Mouse (Mus musculus) MEL (cell line): Measurements from ENCODE around the gene Crybb2. TPM values are rescaled to one million over a fixed set of nuclear protein-coding genes. Genes with fewer than 3 reads are reported as not detected.

Source experiments
- DNase-seq: peaks from one replicate; pipeline ENCODE4 v3.0.0; 2011; ENCODE audit warnings: low read depth, low spot score
- H3K27ac ChIP-seq: 2 replicates; pipeline ENCODE4 v1.5.1; 2012; ENCODE audit warnings: low read depth, mild to moderate bottlenecking, control low read depth, low read length, moderate library complexity; ENCODE audit not compliant: control insufficient read depth
- H3K27me3 ChIP-seq, 2 experiments: fragments of 150-350 bp in 1 of 2; sonication (generic) in 1 of 2; 2 replicates each; pipeline ENCODE4 v1.6.1; 2012; ENCODE audit warnings: low read length in 2 of 2, mild to moderate bottlenecking in 2 of 2, improper control_type of control experiment in 1 of 2, moderate library complexity in 1 of 2; ENCODE audit not compliant: insufficient read depth in 2 of 2, control insufficient read depth in 1 of 2
- H3K36me3 ChIP-seq, 2 experiments: 2 replicates each; pipeline ENCODE4 v1.6.1; 2012 to 2014; ENCODE audit warnings: low read length in 2 of 2, improper control_type of control experiment in 1 of 2, inconsistent platforms in 1 of 2, mild to moderate bottlenecking in 1 of 2; ENCODE audit not compliant: insufficient read depth in 2 of 2, control insufficient read depth in 1 of 2
- H3K4me1 ChIP-seq, 2 experiments: fragments of 150-350 bp in 1 of 2; sonication (generic) in 1 of 2; 2 replicates each; pipeline ENCODE4 v1.6.1; 2012; ENCODE audit warnings: low read length in 2 of 2, improper control_type of control experiment in 1 of 2, mild to moderate bottlenecking in 1 of 2; ENCODE audit not compliant: insufficient read depth in 2 of 2, control insufficient read depth in 1 of 2
- H3K4me3 ChIP-seq, 2 experiments: fragments of 150-350 bp in 1 of 2; sonication (generic) in 1 of 2; 2 replicates each; pipeline ENCODE4 v1.5.1; 2012; ENCODE audit warnings: low read depth in 2 of 2, low read length in 2 of 2, mild to moderate bottlenecking in 2 of 2, moderate library complexity in 2 of 2, control low read depth in 1 of 2, improper control_type of control experiment in 1 of 2; ENCODE audit not compliant: control insufficient read depth in 1 of 2, insufficient read depth in 1 of 2
- H3K79me2 ChIP-seq: 2 replicates; pipeline ENCODE4 v1.6.1; 2012; ENCODE audit warnings: mild to moderate bottlenecking, low read length, moderate library complexity; ENCODE audit not compliant: control insufficient read depth, poor library complexity, insufficient read depth
- H3K9ac ChIP-seq: 2 replicates; pipeline ENCODE4 v1.6.1; 2012; ENCODE audit warnings: low read depth, mild to moderate bottlenecking, control low read depth, low read length, moderate library complexity; ENCODE audit not compliant: control insufficient read depth, poor library complexity, severe bottlenecking
- H3K9me3 ChIP-seq: fragments of 150-350 bp; sonication (generic); replicated peaks from 2 replicates; pipeline ENCODE4 v1.6.1; 2012; ENCODE audit warnings: mild to moderate bottlenecking, low read length, improper control_type of control experiment, moderate library complexity; ENCODE audit not compliant: insufficient read depth
- BHLHE40 ChIP-seq: IDR thresholded peaks from 2 replicates; pipeline ENCODE4 v1.6.1; 2012; ENCODE audit warnings: low read depth, mild to moderate bottlenecking, inconsistent platforms, low read length, improper control_type of control experiment, borderline replicate concordance
- CHD1 ChIP-seq: IDR thresholded peaks from 2 replicates; pipeline ENCODE4 v1.6.1; 2012; ENCODE audit warnings: low read depth, mild to moderate bottlenecking, inconsistent platforms, low read length, improper control_type of control experiment
- CHD2 ChIP-seq: IDR thresholded peaks from 2 replicates; pipeline ENCODE4 v1.6.1; 2011; ENCODE audit warnings: low read length, improper control_type of control experiment
- E2F4 ChIP-seq: IDR thresholded peaks from 2 replicates; pipeline ENCODE4 v1.6.1; 2011; ENCODE audit warnings: low read depth, low read length, improper control_type of control experiment, borderline replicate concordance
- ELF1 ChIP-seq: IDR thresholded peaks from 2 replicates; pipeline ENCODE4 v1.6.1; 2014; ENCODE audit warnings: low read depth, mild to moderate bottlenecking, inconsistent platforms, low read length, improper control_type of control experiment, moderate library complexity
- EP300 ChIP-seq, 2 experiments: IDR thresholded peaks; 2 replicates each; pipeline ENCODE4 v1.6.1; 2011; ENCODE audit warnings: improper control_type of control experiment in 2 of 2, low read length in 2 of 2, low read depth in 1 of 2, mild to moderate bottlenecking in 1 of 2
- ETS1 ChIP-seq: IDR thresholded peaks from 2 replicates; pipeline ENCODE4 v1.6.1; 2012; ENCODE audit warnings: low read depth, mild to moderate bottlenecking, inconsistent platforms, low read length, improper control_type of control experiment, moderate library complexity
- GATA1 ChIP-seq: IDR thresholded peaks from 2 replicates; pipeline ENCODE4 v1.6.1; 2011; ENCODE audit warnings: low read depth, low read length, improper control_type of control experiment
- JUND ChIP-seq: IDR thresholded peaks from 2 replicates; pipeline ENCODE4 v1.6.1; 2011; ENCODE audit warnings: low read depth, mild to moderate bottlenecking, improper control_type of control experiment, low read length
- KAT2A ChIP-seq: conservative IDR thresholded peaks from 2 replicates; pipeline ENCODE4 v1.6.1; 2012; ENCODE audit warnings: low read depth, low read length, improper control_type of control experiment, inconsistent platforms
- MAX ChIP-seq: IDR thresholded peaks from 2 replicates; pipeline ENCODE4 v1.6.1; 2011; ENCODE audit warnings: low read length, improper control_type of control experiment
- MEF2A ChIP-seq: IDR thresholded peaks from 2 replicates; pipeline ENCODE4 v1.6.1; 2014; ENCODE audit warnings: low read depth, mild to moderate bottlenecking, inconsistent platforms, low read length, improper control_type of control experiment; ENCODE audit not compliant: poor library complexity, insufficient replicate concordance, severe bottlenecking; ENCODE audit errors: extremely low read depth
- MYB ChIP-seq: IDR thresholded peaks from 2 replicates; pipeline ENCODE4 v1.6.1; 2011; ENCODE audit warnings: mild to moderate bottlenecking, low read depth, low read length, improper control_type of control experiment
- MYC ChIP-seq: IDR thresholded peaks from 2 replicates; pipeline ENCODE4 v1.6.1; 2011; ENCODE audit warnings: low read depth, mild to moderate bottlenecking, low read length, improper control_type of control experiment, moderate library complexity
- NELFE ChIP-seq: IDR thresholded peaks from 2 replicates; pipeline ENCODE4 v1.6.1; 2011; ENCODE audit warnings: low read depth, low read length, improper control_type of control experiment
- POLR2AphosphoS2 ChIP-seq: IDR thresholded peaks from 2 replicates; pipeline ENCODE4 v1.6.1; 2011; ENCODE audit warnings: low read length, improper control_type of control experiment
- POLR2AphosphoS5 ChIP-seq: IDR thresholded peaks from 2 replicates; pipeline ENCODE4 v1.6.1; 2012; ENCODE audit warnings: low read depth, borderline replicate concordance, mild to moderate bottlenecking, inconsistent platforms, low read length, moderate library complexity, mixed read lengths
- RAD21 ChIP-seq: IDR thresholded peaks from 2 replicates; pipeline ENCODE4 v1.6.1; 2011; ENCODE audit warnings: mild to moderate bottlenecking, low read depth, low read length, improper control_type of control experiment
- SIN3A ChIP-seq: IDR thresholded peaks from 2 replicates; pipeline ENCODE4 v1.6.1; 2012; ENCODE audit warnings: low read length, improper control_type of control experiment, inconsistent platforms
- SMC3 ChIP-seq: IDR thresholded peaks from 2 replicates; pipeline ENCODE4 v1.6.1; 2011; ENCODE audit warnings: low read depth, low read length, improper control_type of control experiment
- UBTF ChIP-seq: IDR thresholded peaks from 2 replicates; pipeline ENCODE4 v1.6.1; 2012; ENCODE audit warnings: low read depth, mild to moderate bottlenecking, inconsistent platforms, low read length, improper control_type of control experiment, moderate library complexity, borderline replicate concordance; ENCODE audit not compliant: insufficient read depth
- USF1 ChIP-seq: IDR thresholded peaks from 2 replicates; pipeline ENCODE4 v1.6.1; 2014; ENCODE audit warnings: low read depth, mild to moderate bottlenecking, inconsistent platforms, low read length, improper control_type of control experiment, moderate library complexity
- ZKSCAN1 ChIP-seq: IDR thresholded peaks from 2 replicates; pipeline ENCODE4 v1.6.1; 2012; ENCODE audit warnings: low read depth, mild to moderate bottlenecking, inconsistent platforms, low read length, improper control_type of control experiment, moderate library complexity
- polyA plus RNA-seq, 2 experiments: library from polyadenylated mRNA; stranded (reverse) in 1 of 2; unstranded in 1 of 2; fragments of >175 nt in 1 of 2; fragments of >200 nt in 1 of 2; gene quantifications; 2 replicates each; pipeline versions ENCODE4 v1.2.1 to v1.2.4; 2012; ENCODE audit warnings: low replicate concordance in 2 of 2, low read depth in 1 of 2; ENCODE audit not compliant: insufficient read length in 2 of 2, insufficient read depth in 1 of 2, missing spikeins in 1 of 2
- total RNA-seq: library from RNA; depleted of rRNA; stranded (reverse); fragments of 300-350 nt; gene quantifications from 2 replicates; pipeline ENCODE4 v1.2.3, GENCODE M21; 2012

Crybb2 gene
- total and polyA plus RNA-seq, 3 experiments = not detected

DNA sequence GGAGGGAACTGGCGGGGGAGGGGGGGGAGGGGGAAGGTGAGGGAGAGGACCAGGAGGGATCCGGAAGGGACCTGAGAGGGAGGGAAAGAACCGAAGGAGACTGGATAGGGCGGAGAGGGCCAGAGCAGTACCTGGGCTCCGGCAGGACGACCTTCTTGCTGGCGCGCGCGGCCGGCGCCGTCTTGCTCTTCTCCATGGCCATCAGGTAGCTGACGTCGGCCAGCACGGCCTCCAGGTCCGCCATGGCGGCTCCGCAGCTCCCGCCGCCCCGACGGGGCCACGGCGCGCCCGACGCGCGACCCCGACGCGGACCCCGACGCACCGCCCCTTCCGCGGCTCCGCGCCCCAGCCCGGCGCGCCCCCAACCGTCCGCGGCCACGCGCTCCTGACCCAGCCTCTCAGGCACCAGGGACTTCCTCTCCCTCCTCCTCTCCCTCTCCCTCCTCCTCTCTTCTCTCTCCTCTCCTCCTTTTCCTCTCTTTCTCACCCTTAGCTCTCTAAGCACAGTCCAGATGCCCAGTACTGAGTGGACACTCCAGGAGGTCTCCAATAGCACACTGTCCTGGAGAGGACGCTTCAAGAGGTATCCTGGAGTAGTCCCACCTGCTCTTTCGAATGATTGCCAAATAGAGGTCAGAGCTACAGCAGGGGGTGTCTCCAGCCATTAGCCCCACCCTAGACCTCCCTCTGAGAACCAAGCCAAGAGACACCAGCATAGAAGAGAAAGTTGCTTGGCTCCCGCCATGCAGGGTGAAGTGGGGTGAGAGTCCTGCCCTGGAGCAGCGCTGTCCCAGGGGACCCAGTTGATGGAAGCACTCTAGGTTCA, 54.5 kb downstream of the Crybb2 start, which contains the start of gene Grk3:
Gene Grk3, minus strand, starts transcription at position 556 of the 826 bp plus-strand sequence.
- no peak for TF ChIP-seq NELFE
- TF ChIP-seq CHD2 = no peak
- TF ChIP-seq KAT2A = no peak
- no peak for TF ChIP-seq MAX
- no peak for TF ChIP-seq POLR2AphosphoS2
- TF ChIP-seq E2F4 = no peak
- TF ChIP-seq POLR2AphosphoS5 = no peak
- no peak for TF ChIP-seq JUND
- no peak for TF ChIP-seq GATA1
- TF ChIP-seq SMC3 = no peak
- TF ChIP-seq MYB = no peak
- no peak for TF ChIP-seq RAD21
- TF ChIP-seq, all 39 proteins: peak for 0
- Histone ChIP-seq H3K36me3 (no peaks in the 10 kb centered on the region), H3K27me3 (no peaks in the 10 kb centered on the region), H3K27ac (no peak within 1 kb of the TSS), H3K79me2 (no peaks in the 10 kb centered on the region), H3K4me3 (no peak within 1 kb of the TSS), H3K4me1 (no peaks in the 10 kb centered on the region), H3K9me3 (no peaks in the 10 kb centered on the region), H3K9ac (no peak within 1 kb of the TSS)
- no peak for DNase-seq

DNA sequence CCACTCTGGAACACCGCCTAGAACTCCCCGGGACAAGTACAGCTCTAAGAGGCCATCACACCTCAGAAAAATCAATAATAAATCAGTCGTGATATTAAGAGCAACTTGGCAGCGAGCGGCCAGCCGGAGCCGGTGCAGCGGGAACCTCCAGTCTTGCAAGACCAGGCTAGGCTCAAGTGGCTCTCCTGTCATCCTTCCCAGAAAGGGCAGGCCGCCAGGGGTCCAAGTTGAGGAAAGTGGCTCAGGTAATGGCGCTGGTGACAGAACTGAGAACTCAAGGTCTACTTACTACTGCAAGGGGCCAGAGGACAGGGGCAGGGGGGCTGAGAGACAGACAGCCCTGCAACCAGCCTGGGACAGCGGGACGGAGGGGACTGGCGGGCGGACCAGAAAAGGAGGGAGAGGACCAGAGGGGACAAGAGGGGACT, 55.1 kb downstream of the Crybb2 start:
- no peak overlapping the region for H3K9ac ChIP-seq

More for the DNA sequence above, 55.1 kb downstream of the Crybb2 start:
- TF ChIP-seq ZKSCAN1 (no peak), MYC (no peak), GATA1 (no peak), KAT2A (no peak), ELF1 (no peak), MYB (no peak), SIN3A (no peak), MAX (no peak), EP300 (IDR thresholded peaks at IDR 0.05; ENCODE audit: low read depth in 1 of 2, low read length in 2 of 2) (no peak), BHLHE40 (no peak), CHD1 (no peak), RAD21 (no peak), POLR2AphosphoS2 (no peak), UBTF (no peak), USF1 (no peak), ETS1 (no peak), MEF2A (no peak), E2F4 (no peak)
- no peaks in the 10 kb centered on the region for H3K9me3 ChIP-seq
- no peak overlapping the region for H3K4me3 ChIP-seq
- no peak overlapping the region for H3K27ac ChIP-seq
- no peaks in the 10 kb centered on the region for H3K4me1 ChIP-seq
- no peaks in the 10 kb centered on the region for H3K36me3 ChIP-seq
- H3K79me2 ChIP-seq = no peaks in the 10 kb centered on the region
- no peak for DNase-seq
- H3K27me3 ChIP-seq = no peaks in the 10 kb centered on the region
